Mouse (Mus musculus): ENCODE results near the gene Nkain4. TPM values are rescaled to one million over a fixed set of nuclear protein-coding genes. Genes with fewer than 3 reads are reported as not detected.

Nkain4 gene
- total RNA-seq (2021): 1 to 10 TPM; 5.4 to 9.0 TPM
- long read RNA-seq, experiment 1, transcript Nkain4-201 (7 exons, 950 nt): major isoform, 6 of 7 reads
- long read RNA-seq, experiment 1, partial matches to known transcripts: 1 of 7 reads
- long read RNA-seq, experiment 1, other reads (novel, unspliced or antisense): 0 of 7 reads
- long read RNA-seq, experiment 2, transcript Nkain4-201 (7 exons, 950 nt): major isoform, 6 of 6 reads
- long read RNA-seq, experiment 2, partial matches to known transcripts: 0 of 6 reads
- long read RNA-seq, experiment 2, other reads (novel, unspliced or antisense): 0 of 6 reads

GRCm38 (mm10) chr2:180954061-180955047, at the start of gene Nkain4:
TSS of gene Nkain4 (minus strand) at chr2:180954699.
- peak; percentile 32 to 44 for DNase-seq

- DNase-seq: no peak
Observed at GRCm38 (mm10) chr2:180996905-180997304, 42.4 kb upstream of the Nkain4 start.

- peak; percentile 20 to 49 for DNase-seq
Observed at GRCm38 (mm10) chr2:180996436-180996835, 41.9 kb upstream of the Nkain4 start.

- no peak for DNase-seq
Observed at GRCm38 (mm10) chr2:180995457-180995856, 41.0 kb upstream of the Nkain4 start.

- DNase-seq: no peak
Observed at GRCm38 (mm10) chr2:180994360-180994759, 39.9 kb upstream of the Nkain4 start.

- no peak for DNase-seq
Observed at GRCm38 (mm10) chr2:180990347-180990746, 35.8 kb upstream of the Nkain4 start.

GRCm38 (mm10) chr2:180988948-180989347, 34.4 kb upstream of the Nkain4 start:
- no peak for DNase-seq

- no peak for DNase-seq
Observed at GRCm38 (mm10) chr2:180988347-180988913, 33.9 kb upstream of the Nkain4 start.

GRCm38 (mm10) chr2:180987432-180988030, 33.0 kb upstream of the Nkain4 start:
- no peak for DNase-seq

- DNase-seq: no peak
Observed at GRCm38 (mm10) chr2:180987001-180987400, 32.5 kb upstream of the Nkain4 start.

- DNase-seq: no peak
Observed at GRCm38 (mm10) chr2:180986449-180986848, 31.9 kb upstream of the Nkain4 start, which contains the start of gene Col20a1. TSS of gene Col20a1 (plus strand) at chr2:180986535.

- no peak for DNase-seq
Observed at GRCm38 (mm10) chr2:180985635-180986034, 31.1 kb upstream of the Nkain4 start.

GRCm38 (mm10) chr2:180981133-180981532, 26.6 kb upstream of the Nkain4 start:
- no peak for DNase-seq

GRCm38 (mm10) chr2:180967010-180967763, 12.7 kb upstream of the Nkain4 start, which contains the start of gene Arfgap1:
TSS of gene Arfgap1 (plus strand) at chr2:180967225.
- DNase-seq: peak; percentile 96

- peak in 1 of 2 experiments; percentile 29 for DNase-seq
Observed at GRCm38 (mm10) chr2:180966092-180966882, 11.8 kb upstream of the Nkain4 start.

- peak; percentile 61 to 87 for DNase-seq
Observed at GRCm38 (mm10) chr2:180963956-180964355, 9.5 kb upstream of the Nkain4 start.

- peak in 1 of 2 experiments; percentile 37 for DNase-seq
Observed at GRCm38 (mm10) chr2:180962616-180963308, 8.3 kb upstream of the Nkain4 start.

- no peak for DNase-seq
Observed at GRCm38 (mm10) chr2:180960187-180960586, 5.7 kb upstream of the Nkain4 start.

GRCm38 (mm10) chr2:180959605-180960004, 5.1 kb upstream of the Nkain4 start:
- no peak for DNase-seq

GRCm38 (mm10) chr2:180953638-180954037, 861 bp downstream of the Nkain4 start:
- no peak for DNase-seq

Measured in heart, adult 18-20 months (tissue).